Mouse (Mus musculus) forebrain, embryonic 12.5 days (tissue): Measurements from ENCODE around the gene Agap1. TPM values are rescaled to one million over a fixed set of nuclear protein-coding genes. Genes with fewer than 3 reads are reported as not detected.

ENCODE experiments used
- ATAC-seq: fragments of 200-750 bp; cut with Nextera tagmentation; 2 replicates; pipeline ENCODE4 v1.8.0; 2017; ENCODE audit warnings: moderate TSS enrichment; ENCODE audit not compliant: low FRiP score
- H3K27ac ChIP-seq: fragments of 300-500 bp; sonication (generic); 2 replicates; pipeline ENCODE4 v1.5.1; 2016; ENCODE audit warnings: mild to moderate bottlenecking
- H3K27me3 ChIP-seq: fragments of 300-500 bp; sonication (generic); 2 replicates; pipeline ENCODE4 v1.6.1; 2016; ENCODE audit warnings: mild to moderate bottlenecking
- H3K36me3 ChIP-seq: fragments of 300-500 bp; sonication (generic); replicated peaks from 2 replicates; pipeline ENCODE4 v1.6.1; 2016; ENCODE audit warnings: mild to moderate bottlenecking
- H3K4me1 ChIP-seq: fragments of 300-500 bp; sonication (generic); 2 replicates; pipeline ENCODE4 v1.6.1; 2016
- H3K4me2 ChIP-seq: fragments of 300-500 bp; sonication (generic); 2 replicates; pipeline ENCODE4 v1.6.1; 2016; ENCODE audit warnings: mild to moderate bottlenecking, moderate library complexity
- H3K4me3 ChIP-seq: fragments of 300-500 bp; sonication (generic); replicated peaks from 2 replicates; pipeline ENCODE4 v1.5.1; 2016; ENCODE audit warnings: mild to moderate bottlenecking
- H3K9ac ChIP-seq: fragments of 300-500 bp; sonication (generic); 2 replicates; pipeline ENCODE4 v1.6.1; 2016; ENCODE audit warnings: mild to moderate bottlenecking
- H3K9me3 ChIP-seq: fragments of 300-500 bp; sonication (generic); 2 replicates; pipeline ENCODE4 v1.6.1; 2016
- WGBS: fragments of 180-500 bp; shearing (Covaris S2); methylation state at CpG from one replicate; pipeline ENCODE4 v1.1.7; 2016; 5-methylcytosine and 5-hydroxymethylcytosine counted together
- polyA plus RNA-seq: library from polyadenylated mRNA; unstranded; fragments of >200 nt; fragmentation: Nextera tagmentation; extraction: Ambion mirVana; gene quantifications from 2 replicates; pipeline ENCODE4 v1.2.1, GENCODE M21; 2016

Agap1 gene
- polyA plus RNA-seq, 1 experiment from 2014 or later, result 49.9 TPM

DNA sequence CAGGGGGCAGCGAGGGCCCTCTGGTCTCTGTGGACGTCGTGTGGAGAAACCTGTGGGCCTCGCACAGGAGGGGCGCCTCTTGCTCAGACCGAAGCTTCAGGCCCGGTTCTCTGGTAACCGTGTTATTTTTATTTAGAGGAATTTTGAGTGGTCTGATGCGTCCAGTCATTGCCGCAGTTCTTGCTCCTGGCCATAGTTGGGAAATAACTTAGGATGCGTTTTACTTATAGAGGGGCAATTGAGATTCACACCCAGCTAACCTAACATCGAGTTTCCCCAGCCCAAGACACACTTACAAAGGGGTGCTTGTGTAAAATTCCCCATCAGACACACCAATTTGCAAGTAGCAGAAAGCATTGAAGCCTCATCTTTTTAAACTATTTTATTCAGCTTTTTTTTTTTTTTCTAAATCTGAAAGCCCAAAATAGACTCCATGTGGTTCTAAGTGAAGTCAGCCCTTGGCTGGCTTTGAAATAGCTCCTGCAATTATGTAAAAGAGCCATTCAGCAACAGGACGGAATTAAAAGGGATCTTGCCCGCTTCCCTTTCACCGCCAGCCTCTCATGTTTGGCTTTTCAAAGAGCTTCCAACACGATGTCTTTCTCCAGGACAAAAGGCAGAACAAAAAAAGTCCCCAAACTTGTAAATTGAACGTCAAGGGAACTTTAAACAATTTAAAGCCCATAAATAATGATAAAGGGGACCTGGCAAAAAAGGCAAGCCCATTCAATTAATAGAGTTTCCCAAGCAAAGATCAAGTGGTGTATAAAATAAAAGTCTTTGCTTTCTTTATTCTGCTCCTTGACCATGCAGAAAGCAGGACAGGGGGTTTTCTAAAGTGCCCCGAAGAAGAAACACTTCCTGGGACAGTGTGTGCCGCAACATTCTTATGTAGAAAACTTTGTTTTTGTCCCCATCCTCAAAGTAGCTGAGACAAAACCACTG is 480.0 kb downstream of the Agap1 start:
- Histone ChIP-seq H3K4me1 (peaks cover 59% of the 10 kb centered on the region), H3K27ac (no peak overlapping the region), H3K9me3 (no peaks in the 10 kb centered on the region), H3K27me3 (peaks cover 95% of the 10 kb centered on the region), H3K36me3 (no peaks in the 10 kb centered on the region), H3K9ac (no peak overlapping the region), H3K4me2 (0 out of 2 replicates have a peak overlapping the region, but pooled peaks have one; percentile 10), H3K4me3 (no peak overlapping the region)
- no peak for ATAC-seq
- WGBS, result under 1% methylated on average over 19 of the region's 19 CpGs

DNA sequence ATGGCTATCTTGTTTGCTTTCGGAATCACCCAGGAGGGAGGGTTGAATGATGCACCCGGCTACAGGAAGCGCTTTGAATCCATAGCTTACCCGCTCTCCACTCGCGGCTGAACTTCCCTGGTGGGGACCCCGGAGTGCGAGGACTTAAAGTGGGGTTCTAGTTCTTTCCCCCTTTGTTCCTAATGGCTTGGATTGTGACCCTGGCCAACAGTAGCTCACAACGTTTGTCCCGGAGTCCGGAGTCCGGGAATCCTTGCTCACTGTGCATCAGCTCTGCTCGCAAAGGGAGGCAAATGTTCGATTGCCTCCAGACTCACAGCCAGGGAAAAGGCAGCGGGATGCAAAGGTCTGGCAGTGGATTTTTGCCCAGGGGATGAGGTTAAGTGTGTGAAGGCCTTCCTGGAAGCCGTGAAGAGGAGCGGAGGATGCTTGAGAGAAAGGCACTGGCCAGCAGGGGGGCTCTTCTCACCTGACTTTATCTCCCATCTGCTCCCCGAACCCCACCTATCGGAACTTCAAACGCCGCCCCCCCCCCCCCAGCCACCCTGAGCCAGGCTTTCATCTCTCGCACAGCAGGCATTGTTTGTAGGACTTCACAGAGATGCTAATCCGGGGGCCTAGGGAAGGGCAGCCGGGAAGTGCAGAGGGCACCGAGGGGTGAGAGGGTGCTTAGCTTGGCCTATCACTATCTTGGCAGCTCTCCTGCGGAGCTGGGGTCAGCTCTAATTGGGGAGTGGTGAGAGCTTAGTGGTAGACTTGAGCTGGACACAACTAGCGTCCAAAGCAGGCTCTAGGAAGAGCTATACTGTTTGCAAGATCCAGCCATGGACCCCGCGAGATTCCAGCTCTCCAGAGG is 481.1 kb downstream of the Agap1 start:
- no peak for ATAC-seq
- Histone ChIP-seq H3K4me2 (no peak overlapping the region), H3K27ac (no peak overlapping the region), H3K27me3 (peaks cover 94% of the 10 kb centered on the region), H3K9ac (no peak overlapping the region), H3K4me3 (no peak overlapping the region), H3K9me3 (no peaks in the 10 kb centered on the region), H3K4me1 (peaks cover 48% of the 10 kb centered on the region), H3K36me3 (no peaks in the 10 kb centered on the region)
- WGBS, result under 1% methylated on average over 29 of the region's 29 CpGs

DNA sequence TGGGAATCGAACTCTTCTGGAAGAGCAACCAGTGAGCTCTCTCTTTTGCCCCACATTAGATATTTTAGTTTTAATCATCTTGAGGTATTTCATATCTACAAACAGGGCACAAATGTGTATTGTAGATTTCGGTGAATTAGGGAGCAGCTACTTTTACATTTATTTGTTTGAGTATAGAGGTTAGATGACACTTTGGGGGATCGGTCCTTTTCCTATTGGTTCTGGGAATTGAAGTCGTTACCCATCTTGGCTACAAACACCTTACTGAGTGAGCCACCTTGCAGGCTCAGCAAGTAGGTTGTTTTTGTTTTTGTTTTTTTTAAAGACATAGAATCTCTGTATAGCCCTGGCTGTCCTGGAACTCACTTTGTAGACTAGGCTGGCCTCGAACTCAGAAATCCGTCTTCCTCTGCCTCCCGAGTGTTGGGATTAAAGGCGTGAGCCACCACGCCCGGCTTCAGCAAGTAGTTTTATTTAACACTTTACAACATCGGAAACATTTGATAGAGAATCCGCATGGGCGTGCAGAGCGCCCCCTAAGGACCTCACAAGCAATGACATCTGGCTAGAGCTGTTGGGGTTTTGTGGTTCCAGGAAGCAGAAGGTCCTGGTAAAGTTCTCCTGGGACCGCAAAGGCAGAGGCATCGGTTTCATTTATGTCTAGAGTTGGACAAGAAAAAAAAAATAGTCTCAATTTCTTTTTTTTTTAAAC is 484.4 kb downstream of the Agap1 start:
- H3K36me3 ChIP-seq, result no peaks in the 10 kb centered on the region
- no peaks in the 10 kb centered on the region for H3K9me3 ChIP-seq
- 21% methylated on average over 16 of the region's 16 CpGs for WGBS
- H3K9ac ChIP-seq, result no peak overlapping the region
- no peak for ATAC-seq
- no peak overlapping the region for H3K27ac ChIP-seq
- no peak overlapping the region for H3K4me3 ChIP-seq
- H3K4me1 ChIP-seq, result peaks cover 40% of the 10 kb centered on the region
- peaks cover 95% of the 10 kb centered on the region for H3K27me3 ChIP-seq
- H3K4me2 ChIP-seq, result no peak overlapping the region

DNA sequence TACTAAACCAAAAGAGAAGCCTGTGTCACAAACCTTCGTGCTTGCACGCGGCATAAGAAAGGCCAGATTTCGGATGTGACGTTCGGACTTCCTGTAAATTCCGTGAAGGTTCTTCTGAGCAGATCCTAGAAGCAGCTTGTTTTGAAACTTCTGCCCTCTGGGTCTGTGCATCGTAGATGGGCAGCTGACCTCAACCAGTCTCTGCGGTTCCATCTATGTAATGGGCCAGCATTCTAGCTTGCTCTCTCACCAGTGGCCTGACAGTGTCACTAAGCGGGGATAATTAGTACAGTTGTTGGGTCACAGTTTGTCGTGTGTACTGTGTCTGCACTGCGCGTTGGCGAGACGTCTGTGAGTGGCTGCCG is 485.0 kb downstream of the Agap1 start:
- H3K27ac ChIP-seq, result no peak overlapping the region
- no peak overlapping the region for H3K9ac ChIP-seq
- H3K9me3 ChIP-seq, result no peaks in the 10 kb centered on the region
- ATAC-seq, result no peak
- H3K4me3 ChIP-seq, result no peak overlapping the region
- WGBS, result 25% methylated on average over 16 of the region's 16 CpGs
- H3K4me2 ChIP-seq, result no peak overlapping the region
- H3K27me3 ChIP-seq, result peaks cover 95% of the 10 kb centered on the region
- no peaks in the 10 kb centered on the region for H3K36me3 ChIP-seq
- H3K4me1 ChIP-seq, result peaks cover 36% of the 10 kb centered on the region

DNA sequence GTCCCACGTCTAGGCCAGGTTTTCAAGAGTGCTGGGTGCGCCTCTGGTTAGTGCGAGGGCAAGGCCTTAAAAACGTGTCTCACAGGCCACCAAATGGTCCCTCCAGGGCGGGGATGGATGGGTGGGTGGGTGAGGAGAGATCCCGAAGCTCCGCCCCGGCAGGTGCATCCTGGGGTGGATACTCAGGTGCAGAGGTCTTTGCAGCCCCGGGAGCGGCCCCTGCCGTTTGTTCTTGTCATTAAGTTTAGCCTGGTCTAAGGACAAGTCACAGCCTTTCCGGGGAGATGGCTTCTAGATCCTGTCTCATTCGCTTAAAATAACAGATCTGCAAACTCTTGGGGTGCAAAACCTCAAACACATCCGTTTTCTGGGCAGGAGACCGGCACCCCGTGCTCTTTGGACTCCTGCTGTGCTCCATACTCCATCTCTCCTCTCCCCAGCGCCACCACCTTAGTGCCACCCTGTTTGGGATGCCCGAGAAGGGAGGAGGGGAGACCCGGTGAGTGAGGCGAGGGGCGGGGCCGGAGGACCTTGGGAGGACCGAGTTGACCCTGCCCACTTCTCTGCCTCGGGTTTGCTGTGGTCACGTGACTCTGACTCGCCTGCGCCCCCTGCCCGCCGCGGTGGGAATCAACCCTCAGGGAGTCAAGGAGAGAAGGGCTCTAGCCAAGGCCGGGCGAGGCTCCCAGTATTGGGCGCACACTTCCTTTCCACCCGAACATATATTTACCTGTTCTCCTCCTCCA is 485.5 kb downstream of the Agap1 start:
- Histone ChIP-seq H3K27ac (no peak overlapping the region), H3K36me3 (no peaks in the 10 kb centered on the region), H3K9ac (no peak overlapping the region), H3K9me3 (no peaks in the 10 kb centered on the region), H3K4me3 (no peak overlapping the region), H3K4me2 (no peak overlapping the region), H3K27me3 (peaks cover 95% of the 10 kb centered on the region), H3K4me1 (peaks cover 33% of the 10 kb centered on the region)
- 1% methylated on average over 34 of the region's 34 CpGs for WGBS
- ATAC-seq, result peak; percentile 53

DNA sequence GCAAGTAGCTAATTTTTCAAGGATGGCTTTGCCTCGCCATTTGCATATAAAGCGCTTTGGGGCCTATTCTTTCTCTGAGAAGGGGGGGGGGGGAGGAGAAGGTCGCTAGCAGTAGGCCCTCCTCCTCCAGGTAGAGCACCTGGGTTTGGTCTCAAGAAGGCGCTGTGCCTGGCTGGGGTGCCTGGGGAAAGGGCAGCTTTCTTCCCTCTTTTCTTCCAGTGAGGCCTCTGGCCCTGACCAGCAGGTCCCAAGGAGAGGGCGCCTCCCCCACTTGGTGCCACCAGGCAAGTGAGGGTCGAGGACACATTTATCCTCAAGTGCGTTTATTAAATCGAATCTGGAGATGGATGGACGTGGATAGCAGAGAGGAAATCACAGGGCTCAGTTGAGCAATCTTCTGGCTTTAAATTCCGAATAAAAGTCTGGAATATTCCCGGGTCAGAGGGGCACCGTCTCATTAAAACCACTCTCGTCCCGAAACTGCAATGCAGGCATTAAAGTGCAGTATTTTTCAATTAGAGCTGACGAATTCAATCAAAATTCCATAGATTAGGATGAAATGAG is 486.4 kb downstream of the Agap1 start:
- H3K9ac ChIP-seq, result no peak overlapping the region
- 0 out of 2 replicates have a peak overlapping the region, but pooled peaks have one; percentile 55 for H3K4me2 ChIP-seq
- no peaks in the 10 kb centered on the region for H3K9me3 ChIP-seq
- no peak overlapping the region for H3K4me3 ChIP-seq
- peaks cover 95% of the 10 kb centered on the region for H3K27me3 ChIP-seq
- no peak overlapping the region for H3K27ac ChIP-seq
- H3K4me1 ChIP-seq, result peaks cover 24% of the 10 kb centered on the region
- 4% methylated on average over 15 of the region's 15 CpGs for WGBS
- ATAC-seq, result no peak
- H3K36me3 ChIP-seq, result no peaks in the 10 kb centered on the region

DNA sequence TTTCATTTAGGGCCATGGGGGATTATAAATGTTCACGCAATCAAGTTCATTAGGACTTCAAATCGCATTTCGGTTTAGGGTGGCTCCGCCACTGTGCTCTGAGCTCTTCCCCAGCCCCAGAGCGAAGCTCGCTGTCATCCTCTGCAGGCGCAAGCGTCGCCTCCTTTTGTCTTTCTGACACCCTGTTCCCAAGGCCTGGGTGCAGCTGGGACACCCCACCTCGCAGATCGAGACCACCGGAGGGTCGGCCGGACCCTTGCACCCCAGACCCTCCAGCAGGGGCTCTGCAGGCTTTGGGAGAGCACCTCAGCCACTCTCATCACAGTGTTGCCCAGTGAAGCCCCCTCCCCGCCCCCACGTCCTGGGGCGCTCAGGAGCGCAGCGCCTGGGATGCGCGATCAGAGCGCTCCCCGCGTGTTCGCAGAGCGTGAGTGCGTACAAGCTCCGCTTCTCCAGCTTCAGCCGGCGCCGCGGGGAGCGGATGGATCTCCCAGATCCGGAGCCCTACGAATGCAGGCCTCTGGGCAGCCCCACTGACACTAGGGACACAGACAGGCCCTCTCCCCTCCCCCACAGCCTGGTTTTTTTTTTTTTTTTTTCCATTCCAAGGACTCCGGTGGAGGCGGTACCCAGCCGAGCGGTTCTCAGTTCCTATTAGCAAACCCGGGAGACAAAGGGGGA is 487.2 kb downstream of the Agap1 start:
- peaks cover 94% of the 10 kb centered on the region for H3K27me3 ChIP-seq
- peak overlapping the region; percentile 55 for H3K4me2 ChIP-seq
- peak overlapping the region; percentile 42 for H3K27ac ChIP-seq
- ATAC-seq, result peak; percentile 55
- peak overlapping the region; percentile 34 for H3K4me3 ChIP-seq
- peaks cover 21% of the 10 kb centered on the region for H3K4me1 ChIP-seq
- under 1% methylated on average over 40 of the region's 40 CpGs for WGBS
- peak overlapping the region; percentile 43; the same call in 1 of the 2 replicates for H3K9ac ChIP-seq
- no peaks in the 10 kb centered on the region for H3K36me3 ChIP-seq
- H3K9me3 ChIP-seq, result no peaks in the 10 kb centered on the region

DNA sequence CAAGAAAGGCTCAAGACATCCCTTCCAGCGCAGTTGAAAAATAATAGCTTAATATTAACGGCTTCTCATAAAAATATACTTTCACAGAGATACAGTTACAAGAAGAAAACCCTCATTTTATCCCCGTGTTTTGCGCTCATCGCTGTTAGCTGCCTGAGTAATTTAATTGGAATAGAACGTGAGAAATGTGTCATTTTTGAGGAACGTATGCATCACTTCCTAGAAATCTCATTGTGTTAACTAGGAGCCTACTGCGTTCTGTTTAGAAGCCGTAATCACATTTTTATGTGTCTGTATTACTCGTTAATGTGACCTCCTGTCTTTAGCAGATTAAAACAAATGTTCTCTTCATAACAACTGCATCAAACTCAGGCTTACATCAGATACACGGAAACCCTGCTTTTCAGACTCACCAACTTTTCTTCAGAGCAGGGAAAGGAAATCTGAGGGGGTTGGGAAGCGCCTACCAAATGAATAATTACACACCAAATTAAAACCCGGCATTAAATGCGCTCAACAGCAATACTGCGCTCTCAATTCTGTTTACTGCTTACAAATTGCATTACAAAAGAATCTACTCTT is 487.9 kb downstream of the Agap1 start:
- peaks cover 94% of the 10 kb centered on the region for H3K27me3 ChIP-seq
- peak overlapping the region; percentile 55 for H3K4me2 ChIP-seq
- H3K9me3 ChIP-seq, result no peaks in the 10 kb centered on the region
- peak overlapping the region; percentile 34 for H3K4me3 ChIP-seq
- under 1% methylated on average over 15 of the region's 15 CpGs for WGBS
- H3K9ac ChIP-seq, result no peak overlapping the region
- no peak for ATAC-seq
- H3K36me3 ChIP-seq, result no peaks in the 10 kb centered on the region
- peaks cover 21% of the 10 kb centered on the region for H3K4me1 ChIP-seq
- H3K27ac ChIP-seq, result no peak overlapping the region

DNA sequence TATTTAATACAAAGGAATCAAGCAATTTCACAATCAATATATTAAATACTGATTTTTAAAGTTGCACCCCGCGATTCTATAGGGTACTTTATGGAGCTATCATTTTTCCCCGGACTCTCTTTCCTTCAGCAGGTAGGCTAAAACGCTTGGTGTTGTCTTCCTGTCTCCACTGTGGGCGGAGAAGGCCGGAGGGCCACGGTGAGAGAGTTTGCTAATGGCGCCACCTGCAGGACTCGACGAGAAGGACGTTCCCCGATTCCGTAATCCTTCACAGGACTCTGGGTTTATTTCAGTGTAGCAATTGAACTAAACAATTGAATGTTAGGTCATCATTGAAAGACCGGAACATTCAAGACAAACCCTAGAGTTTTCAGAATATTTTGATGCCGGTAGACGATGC is 488.6 kb downstream of the Agap1 start:
- no peaks in the 10 kb centered on the region for H3K36me3 ChIP-seq
- H3K4me1 ChIP-seq, result peaks cover 21% of the 10 kb centered on the region
- no peak overlapping the region for H3K9ac ChIP-seq
- H3K9me3 ChIP-seq, result no peaks in the 10 kb centered on the region
- H3K4me3 ChIP-seq, result no peak overlapping the region
- WGBS, result 3% methylated on average over 16 of the region's 16 CpGs
- no peak overlapping the region for H3K4me2 ChIP-seq
- no peak overlapping the region for H3K27ac ChIP-seq
- H3K27me3 ChIP-seq, result peaks cover 94% of the 10 kb centered on the region
- ATAC-seq, result no peak
